Mouse (Mus musculus) gastrocnemius, adult 2 months (tissue): ENCODE measurements at regions not wholly inside any gene's neighbourhood (a gene's known extent, or its start where the extent isn't known, plus 50 kb on each side); places are given as distances from the start of the nearest gene placed in this dataset.

ENCODE experiments used
- DNase-seq: peaks from one replicate; pipeline ENCODE4 v3.0.0; 2022
- H3K27ac ChIP-seq: fragments of 200-600 bp; 2 replicates; pipeline ENCODE4 v1.8.1; 2022; ENCODE audit warnings: mild to moderate bottlenecking
- H3K4me3 ChIP-seq: fragments of 200-600 bp; 2 replicates; pipeline ENCODE4 v1.8.1; 2022; ENCODE audit warnings: mild to moderate bottlenecking, moderate library complexity
- CTCF ChIP-seq: fragments of 200-600 bp; IDR thresholded peaks from 2 replicates; pipeline ENCODE4 v1.8.1; 2022; ENCODE audit warnings: antibody characterized with exemption, mild to moderate bottlenecking, moderate library complexity
- intact Hi-C: fragments of 180-260 bp; cut with DNase I; formaldehyde crosslinking; loops from one replicate; pipeline ENCODE4 v1.15.1; 2025

GRCm38 (mm10) chr14:99392813-99393212 is 94.3 kb downstream of the Klf5 start:
- Histone ChIP-seq H3K4me3 (no peak overlapping the region), H3K27ac (no peak overlapping the region)
- DNase-seq = no peak
- intact Hi-C loops = no loop called here
- no peak for TF ChIP-seq CTCF

GRCm38 (mm10) chr14:99393611-99394010 is 95.1 kb downstream of the Klf5 start:
- intact Hi-C loops = no loop called here
- Histone ChIP-seq H3K27ac (no peak overlapping the region), H3K4me3 (no peak overlapping the region)
- DNase-seq = no peak
- no peak for TF ChIP-seq CTCF

- H3K27ac ChIP-seq = no peak overlapping the region
- no peak for TF ChIP-seq CTCF
- H3K4me3 ChIP-seq = no peak overlapping the region
- intact Hi-C loops = no loop called here
- no peak for DNase-seq
Observed at GRCm38 (mm10) chr14:99403155-99403726, 104.8 kb downstream of the Klf5 start.

- no peak for TF ChIP-seq CTCF
- no peak for DNase-seq
- Histone ChIP-seq H3K27ac (no peak overlapping the region), H3K4me3 (no peak overlapping the region)
- intact Hi-C loops = no loop called here
Observed at GRCm38 (mm10) chr14:99405228-99405627, 106.7 kb downstream of the Klf5 start.

- Histone ChIP-seq H3K27ac (no peak overlapping the region), H3K4me3 (no peak overlapping the region)
- no peak for TF ChIP-seq CTCF
- intact Hi-C loops = no loop called here
- DNase-seq = no peak
Observed at GRCm38 (mm10) chr14:99411835-99412234, 113.3 kb downstream of the Klf5 start.

- no peak overlapping the region for H3K27ac ChIP-seq
- intact Hi-C loops = no loop called here
- no peak for DNase-seq
- no peak overlapping the region for H3K4me3 ChIP-seq
- TF ChIP-seq CTCF = no peak
Observed at GRCm38 (mm10) chr14:99416169-99416568, 117.7 kb downstream of the Klf5 start.

GRCm38 (mm10) chr14:99418970-99419369 is 120.5 kb downstream of the Klf5 start:
- no peak for TF ChIP-seq CTCF
- intact Hi-C loops = no loop called here
- H3K4me3 ChIP-seq = no peak overlapping the region

GRCm38 (mm10) chr14:99423334-99423733 is 124.8 kb downstream of the Klf5 start:
- no peak for DNase-seq
- no peak for TF ChIP-seq CTCF
- intact Hi-C loops = no loop called here
- H3K27ac ChIP-seq = no peak overlapping the region
- H3K4me3 ChIP-seq = no peak overlapping the region

More at GRCm38 (mm10) chr14:99418970-99419369, 120.5 kb downstream of the Klf5 start:
- no peak for DNase-seq
- no peak overlapping the region for H3K27ac ChIP-seq

GRCm38 (mm10) chr14:99427049-99427448 is 128.6 kb downstream of the Klf5 start:
- DNase-seq = no peak
- intact Hi-C loops = no loop called here
- no peak for TF ChIP-seq CTCF
- no peak overlapping the region for H3K4me3 ChIP-seq
- H3K27ac ChIP-seq = no peak overlapping the region

GRCm38 (mm10) chr14:99430323-99430722 is 131.8 kb downstream of the Klf5 start:
- TF ChIP-seq CTCF = no peak

GRCm38 (mm10) chr14:99431697-99432096 is 133.2 kb downstream of the Klf5 start:
- no peak for TF ChIP-seq CTCF
- DNase-seq = no peak
- Histone ChIP-seq H3K4me3 (no peak overlapping the region), H3K27ac (no peak overlapping the region)
- intact Hi-C loops = no loop called here

More at GRCm38 (mm10) chr14:99430323-99430722, 131.8 kb downstream of the Klf5 start:
- H3K4me3 ChIP-seq = no peak overlapping the region
- intact Hi-C loops = no loop called here
- H3K27ac ChIP-seq = no peak overlapping the region
- DNase-seq = no peak

GRCm38 (mm10) chr14:99434645-99435044 is 136.2 kb downstream of the Klf5 start:
- no peak overlapping the region for H3K4me3 ChIP-seq
- intact Hi-C loops = no loop called here
- H3K27ac ChIP-seq = no peak overlapping the region
- TF ChIP-seq CTCF = no peak
- no peak for DNase-seq

GRCm38 (mm10) chr14:99435512-99435911 is 137.0 kb downstream of the Klf5 start:
- Histone ChIP-seq H3K4me3 (no peak overlapping the region), H3K27ac (no peak overlapping the region)
- DNase-seq = no peak
- intact Hi-C loops = no loop called here
- no peak for TF ChIP-seq CTCF

- intact Hi-C loops = no loop called here
- Histone ChIP-seq H3K4me3 (no peak overlapping the region), H3K27ac (no peak overlapping the region)
- DNase-seq = no peak
- TF ChIP-seq CTCF = no peak
Observed at GRCm38 (mm10) chr14:99436051-99436450, 137.6 kb downstream of the Klf5 start.

GRCm38 (mm10) chr14:99449112-99449511 is 150.6 kb downstream of the Klf5 start:
- intact Hi-C loops = no loop called here
- no peak for TF ChIP-seq CTCF
- no peak for DNase-seq
- no peak overlapping the region for H3K27ac ChIP-seq
- H3K4me3 ChIP-seq = no peak overlapping the region
